Mouse (Mus musculus) midbrain, embryonic 13.5 days (tissue): Measurements from ENCODE around the gene Lrrc4. TPM values are rescaled to one million over a fixed set of nuclear protein-coding genes. Genes with fewer than 3 reads are reported as not detected.

ENCODE experiments used
- ATAC-seq: fragments of 200-750 bp; cut with Nextera tagmentation; 2 replicates; pipeline ENCODE4 v1.8.0; 2017; ENCODE audit warnings: mild to moderate bottlenecking, moderate TSS enrichment, moderate library complexity
- H3K27ac ChIP-seq: fragments of 300-500 bp; sonication (generic); 2 replicates; pipeline ENCODE4 v1.5.1; 2015; ENCODE audit warnings: inconsistent platforms, mild to moderate bottlenecking, moderate library complexity
- H3K27me3 ChIP-seq: fragments of 300-500 bp; sonication (generic); 2 replicates; pipeline ENCODE4 v1.6.1; 2015; ENCODE audit warnings: mild to moderate bottlenecking, inconsistent platforms
- H3K36me3 ChIP-seq: fragments of 300-500 bp; sonication (generic); 2 replicates; pipeline ENCODE4 v1.6.1; 2015; ENCODE audit warnings: mild to moderate bottlenecking, inconsistent platforms
- H3K4me1 ChIP-seq: fragments of 300-500 bp; sonication (generic); replicated peaks from 2 replicates; pipeline ENCODE4 v1.6.1; 2015; ENCODE audit warnings: inconsistent platforms
- H3K4me2 ChIP-seq: fragments of 300-500 bp; sonication (generic); replicated peaks from 2 replicates; pipeline ENCODE4 v1.6.1; 2015; ENCODE audit warnings: moderate library complexity, mild to moderate bottlenecking, inconsistent platforms
- H3K4me3 ChIP-seq: fragments of 300-500 bp; sonication (generic); replicated peaks from 2 replicates; pipeline ENCODE4 v1.5.1; 2015; ENCODE audit warnings: mild to moderate bottlenecking, inconsistent platforms
- H3K9ac ChIP-seq: fragments of 300-500 bp; sonication (generic); replicated peaks from 2 replicates; pipeline ENCODE4 v1.6.1; 2015; ENCODE audit warnings: mild to moderate bottlenecking, inconsistent platforms
- H3K9me3 ChIP-seq: fragments of 300-500 bp; sonication (generic); 2 replicates; pipeline ENCODE4 v1.6.1; 2016; ENCODE audit warnings: mild to moderate bottlenecking, inconsistent platforms
- WGBS: fragments of 180-500 bp; shearing (Covaris S2); methylation state at CpG from one replicate; pipeline ENCODE4 v1.1.7; 2015; 5-methylcytosine and 5-hydroxymethylcytosine counted together
- polyA plus RNA-seq: library from polyadenylated mRNA; unstranded; fragments of >200 nt; fragmentation: Nextera tagmentation; extraction: Ambion mirVana; gene quantifications from 2 replicates; pipeline ENCODE4 v1.2.1, GENCODE M21; 2015

The Lrrc4 gene
- polyA plus RNA-seq, 1 experiment from 2014 or later = 5.3 TPM

DNA sequence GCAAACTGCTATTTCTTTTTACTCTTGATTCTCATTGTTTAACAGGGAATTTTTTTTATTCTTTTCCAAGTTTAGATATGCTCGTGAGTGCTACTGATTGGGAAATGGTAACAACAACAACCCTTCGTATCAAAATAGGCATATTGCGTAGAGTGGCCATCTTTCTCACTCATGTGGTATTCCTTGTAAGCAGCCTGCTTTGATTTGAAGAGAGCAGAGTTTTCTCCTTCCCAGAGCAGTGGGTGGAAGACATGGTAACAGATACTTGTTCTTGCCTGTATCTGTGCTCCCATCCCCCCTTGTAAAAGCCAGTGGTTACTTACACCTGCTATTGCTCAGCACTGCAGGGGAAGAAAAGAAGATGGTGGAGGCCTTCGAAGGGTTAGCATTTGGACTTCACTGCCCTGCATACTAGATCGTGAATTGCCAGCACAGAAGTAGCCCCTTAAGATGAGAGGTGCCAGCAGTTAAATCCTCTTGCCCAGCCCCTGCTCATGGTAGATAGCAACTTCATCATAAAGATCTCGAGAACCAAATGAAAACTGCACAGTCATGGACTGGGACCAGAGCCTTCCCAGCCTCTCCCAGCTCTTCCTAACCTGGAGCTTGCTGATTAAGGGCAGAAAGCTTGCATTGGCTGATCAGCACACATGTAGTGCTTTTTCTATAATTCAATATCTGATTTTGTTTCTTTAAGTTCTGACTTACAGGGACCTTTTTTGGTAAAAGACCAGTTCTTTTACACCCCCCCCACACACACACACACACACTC, 77.2 kb downstream of the Lrrc4 start:
- Histone ChIP-seq H3K9me3 (no peaks in the 10 kb centered on the region), H3K27me3 (no peaks in the 10 kb centered on the region), H3K4me3 (no peak overlapping the region), H3K4me2 (no peak overlapping the region), H3K4me1 (peaks cover 26% of the 10 kb centered on the region), H3K27ac (no peak overlapping the region), H3K9ac (no peak overlapping the region), H3K36me3 (no peaks in the 10 kb centered on the region)
- no peak for ATAC-seq
- 88% methylated on average over 6 of the region's 6 CpGs for WGBS

DNA sequence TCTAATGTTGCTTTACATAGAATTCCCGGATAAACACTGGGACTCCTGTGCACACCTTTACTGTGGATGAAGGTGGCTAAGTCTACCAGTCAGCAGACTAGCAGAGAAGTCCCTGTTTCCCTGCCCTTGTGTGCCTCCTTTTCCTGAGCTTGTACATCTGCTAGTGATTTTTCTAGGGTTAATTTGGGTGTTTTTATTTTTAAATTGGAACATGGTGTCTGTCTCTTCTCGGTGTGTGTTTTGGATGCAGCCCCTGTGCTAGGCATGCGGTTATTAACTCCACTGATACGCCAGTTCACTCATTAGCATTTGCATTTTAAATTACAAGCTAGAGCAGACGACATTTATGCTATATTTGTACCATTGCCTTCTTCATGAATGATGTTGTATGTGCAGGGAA, 77.9 kb downstream of the Lrrc4 start:
- Histone ChIP-seq H3K4me3 (no peak overlapping the region), H3K9me3 (no peaks in the 10 kb centered on the region), H3K4me2 (no peak overlapping the region), H3K27me3 (no peaks in the 10 kb centered on the region), H3K9ac (no peak overlapping the region), H3K4me1 (peaks cover 26% of the 10 kb centered on the region), H3K36me3 (no peaks in the 10 kb centered on the region), H3K27ac (no peak overlapping the region)
- ATAC-seq = no peak
- WGBS = 76% methylated on average over 5 of the region's 5 CpGs

DNA sequence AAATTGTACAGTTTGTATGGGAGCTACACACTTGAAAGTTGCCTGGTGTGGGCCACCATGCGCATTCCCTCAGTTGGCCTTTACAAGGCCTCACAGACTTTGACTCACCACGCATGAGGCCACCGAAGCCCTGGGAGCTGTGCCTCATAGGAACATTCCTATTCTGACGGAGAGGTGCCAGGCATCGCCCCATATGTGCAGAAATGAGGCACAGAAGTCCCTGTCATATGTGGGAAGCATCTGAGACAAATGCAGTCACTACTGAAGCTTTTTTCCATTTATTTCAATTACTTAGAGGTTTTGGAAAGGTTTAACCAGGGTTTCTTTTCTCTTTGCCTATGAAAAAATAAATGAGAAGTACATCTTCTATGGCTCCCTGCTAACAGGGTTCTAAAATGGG, 78.3 kb downstream of the Lrrc4 start:
- Histone ChIP-seq H3K36me3 (no peaks in the 10 kb centered on the region), H3K4me2 (no peak overlapping the region), H3K27me3 (no peaks in the 10 kb centered on the region), H3K4me3 (no peak overlapping the region), H3K9me3 (no peaks in the 10 kb centered on the region), H3K27ac (no peak overlapping the region), H3K4me1 (peaks cover 26% of the 10 kb centered on the region), H3K9ac (no peak overlapping the region)
- WGBS = 95% methylated on average over 5 of the region's 5 CpGs
- ATAC-seq = no peak

DNA sequence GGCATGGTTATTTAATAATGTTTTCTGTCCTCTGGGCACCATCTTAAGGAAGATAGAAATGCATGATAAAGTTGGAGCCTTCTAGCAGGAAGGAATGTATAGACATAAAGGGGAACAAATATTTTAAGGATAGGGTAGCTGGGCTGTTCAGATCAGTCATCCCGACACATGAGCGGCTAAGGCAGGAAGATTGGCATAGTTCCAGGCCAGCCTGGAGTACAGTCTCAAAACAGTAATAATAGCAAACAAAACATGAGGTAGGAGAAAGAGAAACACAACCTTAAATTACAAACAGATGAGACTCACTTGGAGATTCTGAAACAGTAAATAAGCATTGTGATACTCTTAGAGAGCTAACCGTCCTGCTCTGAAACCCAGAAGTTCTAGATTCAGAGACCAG, 80.4 kb downstream of the Lrrc4 start:
- Histone ChIP-seq H3K4me1 (peaks cover 16% of the 10 kb centered on the region), H3K27ac (no peak overlapping the region), H3K4me2 (no peak overlapping the region), H3K9me3 (no peaks in the 10 kb centered on the region), H3K9ac (no peak overlapping the region), H3K27me3 (no peaks in the 10 kb centered on the region), H3K4me3 (no peak overlapping the region), H3K36me3 (peaks cover 8% of the 10 kb centered on the region; the same call in 1 of the 2 replicates)
- 81% methylated on average over 3 of the region's 3 CpGs for WGBS
- ATAC-seq = no peak

DNA sequence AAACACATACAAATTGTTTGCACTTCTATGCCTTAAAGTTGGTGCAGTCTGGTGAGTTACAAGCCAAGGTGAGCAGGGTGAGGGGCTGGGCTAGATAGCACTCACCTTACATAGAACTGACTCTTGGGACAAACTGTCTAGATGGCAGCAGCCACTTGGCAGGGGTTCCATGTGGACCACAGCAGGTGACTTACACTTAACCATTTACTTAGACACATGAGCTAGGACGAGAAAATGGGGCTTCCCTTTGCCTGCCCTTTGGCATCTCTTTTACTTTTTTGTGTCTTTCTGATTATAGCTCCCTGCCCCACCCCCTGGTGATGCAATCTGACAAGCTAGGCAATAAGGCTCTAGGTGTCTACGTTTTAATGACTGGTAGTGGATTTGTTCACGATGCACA, 82.3 kb downstream of the Lrrc4 start:
- Histone ChIP-seq H3K4me3 (no peak overlapping the region), H3K9me3 (no peaks in the 10 kb centered on the region), H3K9ac (no peak overlapping the region), H3K36me3 (peaks cover 10% of the 10 kb centered on the region; the same call in 1 of the 2 replicates), H3K27ac (no peak overlapping the region), H3K4me2 (no peak overlapping the region), H3K27me3 (no peaks in the 10 kb centered on the region), H3K4me1 (peaks cover 18% of the 10 kb centered on the region)
- ATAC-seq = no peak
- 82% methylated on average over 3 of the region's 3 CpGs for WGBS

DNA sequence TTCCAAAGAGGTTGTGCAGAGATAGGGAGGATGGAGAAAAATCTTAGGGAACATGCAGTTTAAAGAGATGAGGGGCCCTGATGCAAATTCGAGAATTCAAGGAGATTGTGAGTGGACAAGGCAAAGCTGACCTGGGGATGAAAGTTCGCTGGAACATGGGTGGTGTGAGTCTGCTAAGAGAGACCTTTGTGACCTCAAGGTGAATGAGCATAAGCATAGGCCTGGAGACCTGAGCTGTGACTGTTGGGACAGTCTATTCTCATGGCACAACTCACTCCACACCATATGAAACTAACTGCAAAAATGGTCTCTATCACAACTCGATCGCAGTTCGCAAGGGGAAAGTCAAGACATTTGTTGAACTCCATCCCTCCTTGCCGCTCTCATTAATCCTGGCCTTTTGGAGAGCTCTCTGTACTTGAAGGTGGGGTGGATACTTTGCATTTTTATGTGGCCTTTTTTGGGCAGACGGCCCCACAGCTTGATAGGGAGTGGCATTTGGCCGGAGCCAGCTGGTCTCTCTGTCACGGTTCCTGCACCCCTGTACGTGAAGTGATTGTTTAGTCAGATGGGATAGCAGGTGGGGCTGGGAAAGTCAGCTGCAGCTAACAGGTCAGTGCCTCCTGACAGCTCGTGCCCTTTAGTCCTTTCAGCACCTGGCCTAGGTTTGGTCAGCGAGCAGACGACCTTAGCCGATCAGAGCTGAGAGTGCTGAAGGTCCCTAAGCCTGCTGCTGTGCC, 83.4 kb downstream of the Lrrc4 start:
- H3K27ac ChIP-seq = no peak overlapping the region

DNA sequence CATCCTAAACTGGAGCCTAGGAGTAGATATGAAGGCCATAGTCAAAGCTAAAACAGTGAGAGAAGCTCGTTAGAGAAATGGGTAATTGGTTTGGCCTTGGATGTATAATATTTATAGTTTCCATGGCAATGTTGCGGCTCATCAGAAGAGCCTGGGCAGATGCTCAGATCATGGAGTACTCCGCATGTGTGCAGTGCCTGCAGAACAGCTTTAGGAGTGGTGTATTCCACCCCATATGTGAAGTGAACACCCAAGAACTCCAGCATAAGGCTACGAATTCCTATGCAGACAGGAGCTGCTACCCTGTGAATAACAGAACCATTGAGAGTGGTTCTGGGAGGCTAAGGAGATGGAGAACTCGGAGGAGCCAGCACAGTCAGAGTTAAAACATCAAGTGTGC, 84.5 kb downstream of the Lrrc4 start:
- 89% methylated on average over 5 of the region's 5 CpGs for WGBS
- H3K27ac ChIP-seq = no peak overlapping the region
- H3K9me3 ChIP-seq = no peaks in the 10 kb centered on the region
- no peak overlapping the region for H3K4me2 ChIP-seq
- H3K27me3 ChIP-seq = no peaks in the 10 kb centered on the region
- no peak for ATAC-seq
- H3K4me3 ChIP-seq = no peak overlapping the region
- H3K4me1 ChIP-seq = peaks cover 31% of the 10 kb centered on the region
- H3K36me3 ChIP-seq = peaks cover 10% of the 10 kb centered on the region; the same call in 1 of the 2 replicates
- no peak overlapping the region for H3K9ac ChIP-seq

More for the DNA sequence above, 83.4 kb downstream of the Lrrc4 start:
- Histone ChIP-seq H3K36me3 (peaks cover 10% of the 10 kb centered on the region; the same call in 1 of the 2 replicates), H3K4me2 (no peak overlapping the region), H3K9ac (no peak overlapping the region), H3K4me3 (no peak overlapping the region), H3K9me3 (no peaks in the 10 kb centered on the region), H3K27me3 (no peaks in the 10 kb centered on the region), H3K4me1 (peaks cover 29% of the 10 kb centered on the region)
- ATAC-seq = 0 out of 2 replicates have a peak, but pooled peaks have one; percentile 27
- 64% methylated on average over 14 of the region's 14 CpGs for WGBS

DNA sequence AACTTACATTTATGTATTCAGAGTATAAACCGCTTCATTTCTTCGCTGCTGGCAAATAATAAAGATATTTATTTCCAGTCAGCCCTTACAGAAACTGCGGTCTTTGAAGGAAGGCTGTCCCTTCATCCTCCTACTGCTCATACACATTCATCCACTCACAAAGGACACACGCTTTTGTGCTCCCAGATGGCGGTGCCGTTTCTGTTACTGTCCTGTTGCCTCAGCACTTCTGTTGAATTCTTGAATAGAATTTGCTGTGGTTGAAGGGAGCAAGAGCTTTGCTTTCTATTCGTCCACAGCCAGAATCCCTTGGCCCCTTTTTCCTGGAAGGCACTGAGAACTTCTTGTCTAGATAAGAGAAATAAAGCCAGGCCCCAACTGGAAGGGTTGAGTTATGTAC, 85.7 kb downstream of the Lrrc4 start:
- WGBS = 75% methylated on average over 7 of the region's 7 CpGs
- no peak overlapping the region for H3K9ac ChIP-seq
- no peak overlapping the region for H3K27ac ChIP-seq
- no peak for ATAC-seq
- peaks cover 10% of the 10 kb centered on the region; the same call in 1 of the 2 replicates for H3K36me3 ChIP-seq
- no peaks in the 10 kb centered on the region for H3K9me3 ChIP-seq
- peaks cover 31% of the 10 kb centered on the region for H3K4me1 ChIP-seq
- H3K4me2 ChIP-seq = no peak overlapping the region
- H3K27me3 ChIP-seq = no peaks in the 10 kb centered on the region
- no peak overlapping the region for H3K4me3 ChIP-seq

DNA sequence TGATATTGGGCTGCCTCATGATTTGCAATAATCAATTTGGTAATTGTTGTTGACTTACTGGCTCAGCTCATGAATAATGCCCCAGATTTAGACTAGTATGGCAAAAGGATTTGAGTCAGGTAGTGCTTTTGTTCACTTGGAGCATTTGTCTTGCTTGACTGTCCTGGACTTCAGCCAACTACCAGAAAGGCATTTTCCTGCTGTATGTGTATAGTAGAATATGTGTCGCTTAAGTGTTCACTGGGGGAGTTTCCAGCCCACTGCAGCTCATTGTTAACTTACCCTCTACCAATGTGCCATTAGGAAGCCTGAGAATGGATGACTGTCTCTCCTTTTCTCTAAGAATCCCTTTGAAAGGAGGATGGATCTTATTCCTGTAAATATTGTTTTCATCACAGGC, 88.0 kb downstream of the Lrrc4 start:
- Histone ChIP-seq H3K27me3 (no peaks in the 10 kb centered on the region), H3K27ac (no peak overlapping the region), H3K9ac (no peak overlapping the region), H3K4me3 (no peak overlapping the region), H3K36me3 (peaks cover 10% of the 10 kb centered on the region; the same call in 1 of the 2 replicates), H3K4me2 (no peak overlapping the region), H3K9me3 (no peaks in the 10 kb centered on the region), H3K4me1 (peaks cover 27% of the 10 kb centered on the region)
- no peak for ATAC-seq
- WGBS = 31% methylated on average over 1 of the region's 1 CpGs

DNA sequence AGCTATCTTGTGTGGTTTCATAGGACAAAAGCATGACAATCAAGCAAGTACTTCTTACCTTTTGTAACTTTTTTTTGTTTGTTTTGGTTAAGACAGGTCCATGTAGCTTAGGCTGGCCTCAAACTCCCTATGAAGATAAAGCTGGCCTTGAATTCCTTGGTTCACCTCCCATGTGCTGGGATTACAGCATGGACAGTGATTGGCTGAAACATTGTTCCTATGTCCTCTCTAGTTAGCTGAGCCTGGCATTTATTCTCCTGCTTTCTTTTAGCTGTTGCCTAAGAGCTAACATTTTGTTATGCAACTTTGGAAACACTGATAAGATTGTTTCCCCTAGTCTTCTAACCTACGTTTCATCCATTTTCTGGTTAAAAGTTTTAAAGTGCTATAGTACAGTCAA, 93.9 kb downstream of the Lrrc4 start:
- H3K9ac ChIP-seq = no peak overlapping the region
- no peaks in the 10 kb centered on the region for H3K27me3 ChIP-seq
- no peak for ATAC-seq
- no peak overlapping the region for H3K4me2 ChIP-seq
- no peaks in the 10 kb centered on the region for H3K36me3 ChIP-seq
- H3K4me3 ChIP-seq = no peak overlapping the region
- no peaks in the 10 kb centered on the region for H3K9me3 ChIP-seq
- WGBS = 96% methylated on average over 1 of the region's 1 CpGs
- H3K27ac ChIP-seq = no peak overlapping the region
- no peaks in the 10 kb centered on the region for H3K4me1 ChIP-seq

DNA sequence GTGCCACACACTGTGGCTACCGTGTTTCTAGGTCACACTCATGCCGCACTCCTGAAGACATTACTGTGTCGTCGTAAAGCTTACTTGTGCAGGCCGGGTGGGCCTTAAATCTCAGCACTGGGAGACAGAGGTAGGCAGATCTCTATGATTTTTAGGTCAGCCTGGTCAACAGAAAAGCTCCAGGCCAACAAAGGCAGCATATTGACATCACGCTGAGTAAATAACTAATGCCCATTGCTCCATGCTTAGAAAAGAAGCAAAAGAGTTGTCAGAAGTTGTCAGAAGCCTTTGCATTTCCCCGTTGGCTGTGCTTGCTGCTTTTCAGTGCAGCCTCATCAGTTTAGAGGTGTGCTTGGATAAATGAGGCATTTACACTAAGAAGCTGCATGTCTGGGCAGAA, 94.9 kb downstream of the Lrrc4 start:
- 70% methylated on average over 7 of the region's 7 CpGs for WGBS
- no peak for ATAC-seq
- H3K9ac ChIP-seq = no peak overlapping the region

DNA sequence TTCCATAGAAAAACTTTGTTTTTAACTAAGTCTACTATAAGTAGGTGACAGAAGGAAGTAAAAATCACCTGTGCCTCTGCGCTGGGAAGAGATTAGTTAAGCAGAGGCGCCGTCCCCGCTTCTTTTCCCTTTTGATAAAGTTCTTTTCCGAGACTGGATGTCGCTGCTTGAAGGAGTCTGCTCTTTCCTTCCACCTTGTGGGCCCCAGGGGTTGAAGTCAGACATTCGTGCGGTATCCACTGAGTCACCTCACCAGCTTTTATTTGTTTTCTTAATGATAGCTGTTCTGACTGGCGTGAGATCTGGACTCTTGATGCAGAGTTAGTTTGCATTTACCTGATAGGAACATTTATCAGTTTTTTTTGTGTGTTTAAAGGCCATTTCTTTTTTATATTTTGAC, 96.4 kb downstream of the Lrrc4 start:
- Histone ChIP-seq H3K36me3 (no peaks in the 10 kb centered on the region), H3K9me3 (no peaks in the 10 kb centered on the region), H3K27me3 (no peaks in the 10 kb centered on the region), H3K27ac (no peak overlapping the region), H3K4me3 (no peak overlapping the region), H3K9ac (no peak overlapping the region), H3K4me2 (no peak overlapping the region), H3K4me1 (no peaks in the 10 kb centered on the region)
- WGBS = 81% methylated on average over 9 of the region's 9 CpGs
- ATAC-seq = no peak

More for the DNA sequence above, 94.9 kb downstream of the Lrrc4 start:
- no peak overlapping the region for H3K27ac ChIP-seq
- H3K4me1 ChIP-seq = no peaks in the 10 kb centered on the region
- no peak overlapping the region for H3K4me2 ChIP-seq
- H3K4me3 ChIP-seq = no peak overlapping the region
- H3K27me3 ChIP-seq = no peaks in the 10 kb centered on the region
- no peaks in the 10 kb centered on the region for H3K36me3 ChIP-seq
- H3K9me3 ChIP-seq = no peaks in the 10 kb centered on the region
